Mouse (Mus musculus): ENCODE data around the gene Pfn4. TPM values are rescaled to one million over a fixed set of nuclear protein-coding genes. Genes with fewer than 3 reads are reported as not detected.
"Not testable (repeated sequence)": the region's sequence is repeated elsewhere in the genome, so short reads cannot be mapped to it uniquely, and the experiment has no call there.

The Pfn4 gene
- polyA plus RNA-seq, 1 experiment from 2014 or later = 11.8 TPM

DNA sequence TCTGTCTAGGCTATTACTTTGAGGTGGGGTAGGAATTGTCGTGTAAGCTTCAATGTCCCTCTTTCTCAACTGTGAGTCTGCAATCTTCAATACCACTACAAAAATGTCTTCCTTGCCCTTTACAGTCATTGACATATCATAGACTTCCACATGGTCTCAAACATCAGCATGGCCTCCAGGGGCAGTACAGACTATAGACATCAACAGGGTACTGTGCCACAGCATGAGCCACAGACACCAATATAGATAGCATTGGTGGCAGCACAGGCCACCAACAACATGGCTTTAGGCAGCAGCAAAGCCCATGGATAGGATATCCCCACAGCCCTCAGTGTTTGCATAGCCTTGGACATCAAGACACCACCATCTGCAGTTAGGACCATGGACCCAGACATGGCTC lies 12.4 kb downstream of the Pfn4 start:
- no peak overlapping the region for H3K4me3 ChIP-seq (ENCODE audit: low read depth, low read length)
- no peak overlapping the region for H3K27ac ChIP-seq (ENCODE audit: low read depth, low read length)
- DNase-seq (ENCODE audit: low spot score) (no peak), ATAC-seq (no peak)
- H3K36me3 ChIP-seq (ENCODE audit: control insufficient read depth, insufficient read depth, low read length) = no peaks in the 10 kb centered on the region
- no peaks in the 10 kb centered on the region for H3K9me3 ChIP-seq (replicated peaks; ENCODE audit: control insufficient read depth, low read length)
- no peak overlapping the region for H3K4me2 ChIP-seq (ENCODE audit: low read length)
- H3K9ac ChIP-seq (ENCODE audit: low read length) = no peak overlapping the region
- H3K4me1 ChIP-seq (ENCODE audit: control insufficient read depth, insufficient read depth, low read length) = no peaks in the 10 kb centered on the region
- no peaks in the 10 kb centered on the region for H3K27me3 ChIP-seq (replicated peaks; ENCODE audit: control insufficient read depth, insufficient read depth, low read length)
- WGBS = 90% methylated on average over 1 of the region's 1 CpGs

- not testable (repeated sequence) for H3K27ac ChIP-seq (ENCODE audit: low read depth, low read length); DNase-seq (ENCODE audit: low spot score); H3K36me3 ChIP-seq (ENCODE audit: control insufficient read depth, insufficient read depth, low read length); H3K4me1 ChIP-seq (ENCODE audit: control insufficient read depth, insufficient read depth, low read length); H3K4me2 ChIP-seq (ENCODE audit: low read length); H3K9ac ChIP-seq (ENCODE audit: low read length); H3K9me3 ChIP-seq (replicated peaks; ENCODE audit: control insufficient read depth, low read length); H3K4me3 ChIP-seq (ENCODE audit: low read depth, low read length); ATAC-seq; H3K27me3 ChIP-seq (replicated peaks; ENCODE audit: control insufficient read depth, insufficient read depth, low read length)
- 89% methylated on average over 9 of the region's 9 CpGs for WGBS
Measured at GRCm38 (mm10) chr12:4781725-4782404, 13.0 kb downstream of the Pfn4 start.

DNA sequence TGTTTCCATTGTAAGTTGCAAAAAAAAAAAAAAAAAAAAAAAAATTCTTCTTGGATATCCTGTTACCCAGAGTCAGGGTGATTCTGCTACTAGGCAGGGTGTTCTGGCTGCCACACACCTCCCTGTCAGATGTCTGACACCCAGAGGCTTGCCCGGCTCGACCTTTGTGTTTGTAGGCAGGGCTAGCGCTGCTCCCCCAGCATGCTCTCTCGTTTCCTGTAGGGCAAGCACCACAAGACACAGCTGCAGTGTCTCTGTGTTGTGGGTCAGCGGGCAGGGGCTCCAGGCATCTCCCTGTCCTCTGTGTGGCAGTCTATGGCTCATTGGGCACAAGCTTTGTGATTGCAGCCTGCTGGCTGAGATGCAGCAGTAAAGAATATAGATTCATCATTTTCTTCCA lies 14.8 kb downstream of the Pfn4 start:
- H3K4me3 ChIP-seq (ENCODE audit: low read depth, low read length) = no peak overlapping the region
- no peaks in the 10 kb centered on the region for H3K27me3 ChIP-seq (replicated peaks; ENCODE audit: control insufficient read depth, insufficient read depth, low read length)
- ATAC-seq = no peak
- H3K27ac ChIP-seq (ENCODE audit: low read depth, low read length) = no peak overlapping the region
- DNase-seq (ENCODE audit: low spot score) = no peak
- H3K4me2 ChIP-seq (ENCODE audit: low read length) = no peak overlapping the region
- no peaks in the 10 kb centered on the region for H3K36me3 ChIP-seq (ENCODE audit: control insufficient read depth, insufficient read depth, low read length)
- 63% methylated on average over 5 of the region's 5 CpGs for WGBS
- H3K4me1 ChIP-seq (ENCODE audit: control insufficient read depth, insufficient read depth, low read length) = no peaks in the 10 kb centered on the region
- H3K9me3 ChIP-seq (replicated peaks; ENCODE audit: control insufficient read depth, low read length) = no peaks in the 10 kb centered on the region
- no peak overlapping the region for H3K9ac ChIP-seq (ENCODE audit: low read length)

GRCm38 (mm10) chr12:4784466-4784865 lies 15.6 kb downstream of the Pfn4 start:
- H3K36me3 ChIP-seq (ENCODE audit: control insufficient read depth, insufficient read depth, low read length) = no peaks in the 10 kb centered on the region
- no peak overlapping the region for H3K27ac ChIP-seq (ENCODE audit: low read depth, low read length)
- H3K9ac ChIP-seq (ENCODE audit: low read length) = no peak overlapping the region
- no peak overlapping the region for H3K4me2 ChIP-seq (ENCODE audit: low read length)
- DNase-seq (ENCODE audit: low spot score) = no peak
- 78% methylated on average over 2 of the region's 2 CpGs for WGBS
- H3K4me3 ChIP-seq (ENCODE audit: low read depth, low read length) = no peak overlapping the region
- no peaks in the 10 kb centered on the region for H3K4me1 ChIP-seq (ENCODE audit: control insufficient read depth, insufficient read depth, low read length)
- no peaks in the 10 kb centered on the region for H3K9me3 ChIP-seq (replicated peaks; ENCODE audit: control insufficient read depth, low read length)
- ATAC-seq = no peak
- H3K27me3 ChIP-seq (replicated peaks; ENCODE audit: control insufficient read depth, insufficient read depth, low read length) = no peaks in the 10 kb centered on the region

DNA sequence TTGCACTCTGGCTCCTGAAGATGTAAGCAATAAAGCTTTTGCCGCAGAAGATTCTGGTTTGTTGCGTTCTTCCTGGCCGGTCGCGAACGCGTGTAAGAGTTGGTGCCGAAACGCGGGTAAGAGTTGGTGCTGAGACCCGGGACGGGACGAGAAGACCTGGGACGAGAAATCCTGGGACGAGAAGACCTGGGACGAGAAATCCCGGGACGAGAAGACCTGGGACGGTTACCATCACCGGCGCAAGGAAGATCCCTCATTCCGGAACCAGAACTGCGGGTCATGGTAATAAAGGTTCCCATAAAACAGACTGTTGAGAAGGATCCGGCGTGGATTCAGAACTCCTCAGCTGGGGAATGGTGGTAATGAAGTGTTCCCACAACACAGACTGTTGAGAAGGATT lies 19.3 kb downstream of the Pfn4 start:
- not testable (repeated sequence) for H3K4me3 ChIP-seq (ENCODE audit: low read depth, low read length); H3K27ac ChIP-seq (ENCODE audit: low read depth, low read length); ATAC-seq; H3K4me2 ChIP-seq (ENCODE audit: low read length); H3K9me3 ChIP-seq (replicated peaks; ENCODE audit: control insufficient read depth, low read length); H3K27me3 ChIP-seq (replicated peaks; ENCODE audit: control insufficient read depth, insufficient read depth, low read length); DNase-seq (ENCODE audit: low spot score); H3K9ac ChIP-seq (ENCODE audit: low read length); H3K36me3 ChIP-seq (ENCODE audit: control insufficient read depth, insufficient read depth, low read length); H3K4me1 ChIP-seq (ENCODE audit: control insufficient read depth, insufficient read depth, low read length)
- 94% methylated on average over 25 of the region's 25 CpGs for WGBS

GRCm38 (mm10) chr12:4793718-4794117 lies 24.9 kb downstream of the Pfn4 start:
- no peak overlapping the region for H3K4me2 ChIP-seq (ENCODE audit: low read length)

GRCm38 (mm10) chr12:4797471-4797870 lies 28.6 kb downstream of the Pfn4 start:
- not testable (repeated sequence) for H3K4me1 ChIP-seq (ENCODE audit: control insufficient read depth, insufficient read depth, low read length); H3K4me2 ChIP-seq (ENCODE audit: low read length); H3K36me3 ChIP-seq (ENCODE audit: control insufficient read depth, insufficient read depth, low read length); H3K27ac ChIP-seq (ENCODE audit: low read depth, low read length); H3K4me3 ChIP-seq (ENCODE audit: low read depth, low read length); H3K27me3 ChIP-seq (replicated peaks; ENCODE audit: control insufficient read depth, insufficient read depth, low read length); H3K9ac ChIP-seq (ENCODE audit: low read length); ATAC-seq; H3K9me3 ChIP-seq (replicated peaks; ENCODE audit: control insufficient read depth, low read length); DNase-seq (ENCODE audit: low spot score)
- WGBS = 79% methylated on average over 6 of the region's 6 CpGs

More at GRCm38 (mm10) chr12:4793718-4794117, 24.9 kb downstream of the Pfn4 start:
- ATAC-seq (no peak), DNase-seq (ENCODE audit: low spot score) (no peak)
- H3K27ac ChIP-seq (ENCODE audit: low read depth, low read length) = no peak overlapping the region
- no peaks in the 10 kb centered on the region for H3K9me3 ChIP-seq (replicated peaks; ENCODE audit: control insufficient read depth, low read length)
- H3K36me3 ChIP-seq (ENCODE audit: control insufficient read depth, insufficient read depth, low read length) = no peaks in the 10 kb centered on the region
- no peak overlapping the region for H3K9ac ChIP-seq (ENCODE audit: low read length)
- no peak overlapping the region for H3K4me3 ChIP-seq (ENCODE audit: low read depth, low read length)
- 73% methylated on average over 1 of the region's 1 CpGs for WGBS
- no peaks in the 10 kb centered on the region for H3K4me1 ChIP-seq (ENCODE audit: control insufficient read depth, insufficient read depth, low read length)
- H3K27me3 ChIP-seq (replicated peaks; ENCODE audit: control insufficient read depth, insufficient read depth, low read length) = no peaks in the 10 kb centered on the region

GRCm38 (mm10) chr12:4811036-4811435 lies 42.2 kb downstream of the Pfn4 start:
- 74% methylated on average over 4 of the region's 4 CpGs for WGBS
- Histone ChIP-seq H3K36me3 (ENCODE audit: control insufficient read depth, insufficient read depth, low read length) (no peaks in the 10 kb centered on the region), H3K4me1 (ENCODE audit: control insufficient read depth, insufficient read depth, low read length) (no peaks in the 10 kb centered on the region), H3K27ac (ENCODE audit: low read depth, low read length) (no peak overlapping the region), H3K4me3 (ENCODE audit: low read depth, low read length) (no peak overlapping the region), H3K27me3 (replicated peaks; ENCODE audit: control insufficient read depth, insufficient read depth, low read length) (no peaks in the 10 kb centered on the region), H3K4me2 (ENCODE audit: low read length) (no peak overlapping the region), H3K9me3 (replicated peaks; ENCODE audit: control insufficient read depth, low read length) (no peaks in the 10 kb centered on the region), H3K9ac (ENCODE audit: low read length) (no peak overlapping the region)
- no peak for DNase-seq (ENCODE audit: low spot score)
- no peak for ATAC-seq

DNA sequence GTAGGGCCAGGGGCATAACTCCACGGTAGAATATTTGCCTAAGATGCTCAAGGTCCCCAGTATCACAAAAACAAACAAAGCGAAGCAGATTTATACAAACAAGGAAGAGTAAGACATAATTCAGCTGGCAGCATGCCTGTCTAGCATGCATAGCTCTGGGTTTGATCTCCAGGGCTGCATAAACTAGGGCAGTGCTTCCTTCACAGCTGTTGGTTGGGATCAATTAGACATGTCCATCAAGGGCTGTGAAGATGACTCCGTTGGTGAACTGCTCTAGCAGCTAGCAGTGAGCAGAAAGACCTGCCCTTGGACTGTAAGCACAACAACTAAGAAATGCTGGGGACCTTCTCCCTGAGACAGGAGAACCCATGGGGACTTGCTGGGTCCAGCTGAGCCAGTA lies 42.9 kb downstream of the Pfn4 start:
- ATAC-seq (no peak), DNase-seq (ENCODE audit: low spot score) (no peak)
- no peaks in the 10 kb centered on the region for H3K27me3 ChIP-seq (replicated peaks; ENCODE audit: control insufficient read depth, insufficient read depth, low read length)
- H3K36me3 ChIP-seq (ENCODE audit: control insufficient read depth, insufficient read depth, low read length) = no peaks in the 10 kb centered on the region
- no peak overlapping the region for H3K4me2 ChIP-seq (ENCODE audit: low read length)
- no peaks in the 10 kb centered on the region for H3K9me3 ChIP-seq (replicated peaks; ENCODE audit: control insufficient read depth, low read length)
- H3K4me3 ChIP-seq (ENCODE audit: low read depth, low read length) = no peak overlapping the region
- WGBS = 82% methylated on average over 3 of the region's 3 CpGs
- H3K9ac ChIP-seq (ENCODE audit: low read length) = no peak overlapping the region
- H3K4me1 ChIP-seq (ENCODE audit: control insufficient read depth, insufficient read depth, low read length) = peaks cover 2% of the 10 kb centered on the region
- no peak overlapping the region for H3K27ac ChIP-seq (ENCODE audit: low read depth, low read length)

All from forebrain, embryonic 14.5 days (tissue).